Mouse (Mus musculus): ENCODE data around the gene Prpf31.

- TF ChIP-seq CTCF (IDR thresholded peaks at IDR 0.05; ENCODE audit: low read depth): no peak
- TF ChIP-seq EP300 (IDR thresholded peaks at IDR 0.05; ENCODE audit: low read depth): no peak
Measured at GRCm38 (mm10) chr7:3611006-3611405, 18.8 kb upstream of the Prpf31 start.
